Mouse (Mus musculus): Measurements from ENCODE around the gene Traf7.

GRCm38 (mm10) chr17:24527315-24527714 lies 423 bp downstream of the Traf7 start:
- TF ChIP-seq GATA1 (IDR thresholded peaks at IDR 0.05; ENCODE audit: low read length) (peak; percentile 18; the same call in 1 of the 2 replicates), TAL1 (IDR thresholded peaks at IDR 0.05; ENCODE audit: low read length) (no peak)

All from erythroblast, embryonic 14.5 days (primary cell).